Mouse (Mus musculus): ENCODE results near the gene Fbxl3.

Fbxl3 gene

DNA sequence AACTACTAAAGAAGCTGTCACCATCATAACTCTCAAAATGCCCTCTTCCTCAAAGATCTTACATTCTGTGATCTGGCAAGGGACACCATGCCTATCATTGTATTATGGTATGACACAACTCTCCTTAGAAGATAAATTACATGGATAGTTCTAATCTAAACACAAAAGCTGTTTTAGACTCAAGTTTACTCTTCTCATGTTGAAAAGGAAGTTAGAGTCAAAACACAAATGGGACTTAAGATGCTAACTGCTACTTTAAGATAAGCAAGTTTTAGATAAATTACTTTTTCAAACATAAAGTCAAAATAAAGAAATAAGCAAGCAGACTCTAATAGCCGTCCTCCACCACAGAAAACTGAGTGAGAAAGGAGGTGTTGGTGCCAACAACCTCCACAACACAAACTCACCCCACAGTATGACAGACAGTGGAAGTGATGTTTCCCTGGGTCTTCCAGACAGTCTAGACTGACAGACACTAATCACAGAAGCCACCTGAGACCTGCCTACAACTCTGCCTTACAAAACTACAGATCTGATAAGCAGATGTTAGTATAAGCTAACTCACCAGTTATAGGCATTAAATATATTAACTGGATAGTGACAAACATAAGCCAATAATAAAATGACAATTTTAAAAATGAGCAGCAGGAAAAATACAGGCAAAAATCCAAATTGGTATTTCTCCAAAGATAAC is 13.4 kb downstream of the Fbxl3 start:
- DNase-seq (ENCODE audit: low read depth, low spot score): no peak

DNA sequence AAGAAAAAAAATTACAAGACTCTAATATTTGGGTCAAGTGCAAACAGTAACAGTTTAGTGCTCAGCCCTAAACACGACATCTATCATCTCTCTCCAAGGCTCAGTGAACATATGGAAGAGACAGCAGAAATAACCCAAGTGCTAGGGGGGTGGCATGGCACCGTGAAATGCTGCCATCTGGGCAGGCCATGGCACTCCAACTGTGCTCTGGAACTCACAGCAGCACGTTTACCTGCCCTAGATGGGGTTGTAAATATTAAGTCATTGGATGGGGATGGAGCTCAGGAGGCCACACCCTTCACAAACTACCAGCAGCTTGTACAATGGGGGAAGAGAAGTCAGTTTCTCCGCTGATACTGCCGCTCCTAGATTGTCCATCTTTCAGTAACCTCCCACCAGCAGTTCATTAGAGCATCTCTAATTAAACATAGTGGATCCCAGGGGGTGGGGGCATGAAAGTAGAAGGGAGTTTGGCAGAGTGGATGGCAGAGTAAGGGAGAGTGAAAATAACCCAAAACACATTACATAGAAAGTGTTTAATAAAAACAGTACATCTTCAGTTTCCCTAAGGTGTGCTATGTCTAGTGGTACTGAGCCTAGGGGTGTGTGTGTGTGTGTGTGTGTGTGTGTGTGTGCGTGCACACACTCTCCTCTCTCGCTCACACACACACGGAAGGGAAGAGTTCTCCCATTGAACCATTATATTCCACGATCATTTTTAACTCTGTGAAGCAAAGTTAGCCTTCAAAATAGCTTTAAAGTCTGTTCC is 20.0 kb downstream of the Fbxl3 start:
- DNase-seq (ENCODE audit: low read depth, low spot score): no peak

DNA sequence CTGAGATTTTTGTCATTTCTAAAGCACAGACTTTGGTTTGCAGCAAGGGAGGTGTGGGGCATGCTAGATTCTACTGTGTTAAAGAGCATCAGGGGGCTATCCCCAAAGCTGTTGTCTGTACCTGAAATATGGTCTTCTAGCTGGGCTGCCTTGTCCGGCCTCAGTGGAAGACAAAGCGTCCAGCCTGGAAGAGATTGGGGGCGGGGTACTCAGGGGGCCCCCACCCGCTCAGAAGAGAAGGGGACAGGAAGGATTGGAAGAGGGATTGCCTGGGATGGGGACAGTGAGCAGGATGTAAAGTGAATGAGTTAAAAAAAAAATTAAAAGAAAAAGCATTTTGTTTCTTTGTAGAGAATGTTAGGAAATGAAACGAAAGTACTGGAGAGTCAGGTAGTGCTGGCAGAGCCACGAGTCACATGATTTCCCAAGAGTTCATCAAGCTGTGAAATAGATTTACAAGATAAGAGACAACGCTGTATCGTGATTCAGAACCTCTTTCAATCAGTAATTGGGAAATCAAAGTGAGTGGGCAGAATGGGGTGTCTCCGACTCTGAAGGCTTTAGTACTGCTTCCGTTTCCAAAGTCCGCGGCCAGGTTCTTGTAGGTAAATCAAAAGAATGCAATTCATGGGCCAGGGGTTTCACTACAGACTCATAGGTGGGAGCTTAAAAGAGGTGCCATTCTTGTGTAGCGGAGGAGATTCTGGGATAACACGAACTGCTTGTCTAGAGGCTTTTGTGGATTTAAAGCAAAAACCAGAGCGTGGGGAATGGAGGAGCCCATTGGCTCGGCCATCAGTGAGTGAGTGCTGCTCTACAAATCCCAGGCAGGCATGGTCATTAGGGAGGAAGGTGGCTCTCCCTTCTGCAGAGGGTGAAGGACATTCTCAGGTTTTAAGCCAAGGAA is 21.1 kb downstream of the Fbxl3 start:
- no peak for DNase-seq (ENCODE audit: low read depth, low spot score)

DNA sequence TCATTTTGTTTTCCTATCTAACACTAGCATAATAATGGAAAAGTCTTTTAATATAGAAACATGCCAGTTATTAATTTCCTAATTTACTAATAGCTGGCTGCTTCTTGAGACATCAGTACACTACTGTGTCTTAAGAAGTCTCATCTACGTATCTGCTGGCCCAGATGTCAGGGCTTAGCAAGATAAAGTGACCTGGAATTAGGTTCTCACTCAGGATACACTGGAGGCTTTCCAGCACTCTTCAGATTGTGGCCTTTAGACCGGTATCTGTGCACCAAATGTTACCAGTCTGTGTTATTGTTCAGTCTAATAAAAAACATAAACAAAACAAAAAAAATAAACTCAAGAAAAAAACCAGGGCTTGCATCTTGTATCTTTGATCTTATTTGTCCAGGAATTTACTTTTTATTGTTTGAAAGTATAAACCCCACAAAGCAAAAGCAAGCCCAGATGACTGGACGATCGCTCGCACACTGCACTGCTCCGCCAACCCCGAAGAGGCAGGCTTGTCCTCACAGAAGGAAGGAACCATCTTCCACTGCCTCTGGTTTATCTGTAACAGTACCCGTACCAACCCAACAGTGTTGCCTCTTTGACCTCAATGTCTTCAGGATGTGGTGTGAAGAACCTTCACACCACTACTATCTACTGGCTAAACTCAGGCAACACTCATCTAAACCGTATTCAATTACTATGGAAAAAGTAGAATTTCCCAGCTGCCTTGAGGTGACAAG is 21.9 kb downstream of the Fbxl3 start:
- DNase-seq (ENCODE audit: low read depth, low spot score): no peak

DNA sequence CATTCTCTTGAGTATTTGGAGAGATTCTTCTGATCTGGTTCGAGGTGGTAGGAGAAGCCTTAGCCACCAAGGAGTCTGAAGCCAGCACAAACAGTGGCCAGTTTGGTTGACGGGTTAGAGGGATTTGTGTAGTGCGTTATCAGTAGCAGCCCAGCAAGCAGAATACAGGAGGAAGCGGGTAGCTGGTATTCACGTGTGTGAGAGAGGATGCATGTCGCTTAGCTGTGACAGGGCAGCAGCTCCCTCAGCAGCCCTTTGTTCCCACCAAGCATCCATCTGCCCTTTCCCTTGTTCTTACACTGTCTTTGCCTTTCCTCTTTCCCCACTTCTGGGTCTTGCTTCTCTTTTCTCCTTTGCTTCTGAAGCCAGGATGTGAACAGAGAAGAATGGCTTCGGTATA is 24.2 kb downstream of the Fbxl3 start:
- DNase-seq (ENCODE audit: low read depth, low spot score): no peak

DNA sequence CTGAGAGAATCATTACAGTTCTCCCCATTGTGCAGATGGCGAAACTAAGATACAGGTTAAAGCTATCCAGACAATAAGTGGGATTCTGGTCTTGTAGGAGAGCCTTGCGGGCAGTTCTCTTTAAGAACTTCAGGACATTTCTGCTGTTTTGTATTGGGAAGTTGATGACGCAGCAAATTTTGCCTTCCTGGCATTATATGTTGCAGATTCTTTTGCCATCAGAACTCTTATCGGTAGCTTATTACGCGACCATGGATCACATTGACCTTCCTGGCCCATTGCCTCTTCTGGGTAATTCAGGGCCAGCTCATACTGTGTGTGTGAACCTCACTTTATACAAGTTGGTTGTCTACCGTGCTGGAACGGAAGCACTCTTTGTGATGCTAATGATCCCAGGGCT is 25.5 kb downstream of the Fbxl3 start:
- DNase-seq (ENCODE audit: low read depth, low spot score): no peak

DNA sequence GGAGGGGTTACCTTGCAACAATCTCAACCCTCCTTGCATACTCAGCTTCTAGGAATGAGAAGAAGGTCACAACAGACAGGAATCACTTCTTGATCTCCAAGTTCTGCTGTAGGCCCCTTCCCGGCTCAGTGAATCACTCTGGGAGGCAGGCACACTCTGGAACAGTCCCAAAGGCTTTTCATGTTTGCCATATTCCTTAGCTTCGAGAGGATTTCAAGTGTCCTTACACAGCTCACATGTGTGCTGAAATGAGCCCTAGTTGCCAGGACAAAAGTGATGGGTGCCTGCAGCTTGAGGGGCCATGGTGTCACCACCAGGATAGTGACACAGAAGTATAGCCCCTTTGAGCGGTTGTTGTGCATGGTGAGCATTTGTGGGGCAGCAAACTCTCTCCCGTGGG is 26.6 kb downstream of the Fbxl3 start:
- no peak for DNase-seq (ENCODE audit: low read depth, low spot score)

DNA sequence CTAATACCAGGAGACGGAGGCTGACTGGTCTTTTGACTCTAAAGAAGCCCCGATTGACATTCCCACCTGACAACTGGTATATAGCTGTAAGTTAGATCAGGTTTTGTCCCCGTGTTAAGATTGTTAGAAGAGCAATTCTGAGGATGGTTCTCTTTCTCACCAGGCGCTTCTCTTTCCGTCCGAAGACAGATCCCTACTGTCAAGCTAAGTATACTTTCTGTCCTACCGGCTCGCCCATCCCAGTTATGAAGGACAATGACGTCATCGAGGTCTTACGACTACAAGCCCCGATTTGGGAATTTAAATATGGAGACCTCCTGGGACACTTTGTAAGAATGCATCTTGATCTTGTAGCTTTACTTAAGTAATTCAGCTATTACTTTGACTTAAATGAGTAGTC is 27.9 kb downstream of the Fbxl3 start:
- no peak for DNase-seq (ENCODE audit: low read depth, low spot score)

DNA sequence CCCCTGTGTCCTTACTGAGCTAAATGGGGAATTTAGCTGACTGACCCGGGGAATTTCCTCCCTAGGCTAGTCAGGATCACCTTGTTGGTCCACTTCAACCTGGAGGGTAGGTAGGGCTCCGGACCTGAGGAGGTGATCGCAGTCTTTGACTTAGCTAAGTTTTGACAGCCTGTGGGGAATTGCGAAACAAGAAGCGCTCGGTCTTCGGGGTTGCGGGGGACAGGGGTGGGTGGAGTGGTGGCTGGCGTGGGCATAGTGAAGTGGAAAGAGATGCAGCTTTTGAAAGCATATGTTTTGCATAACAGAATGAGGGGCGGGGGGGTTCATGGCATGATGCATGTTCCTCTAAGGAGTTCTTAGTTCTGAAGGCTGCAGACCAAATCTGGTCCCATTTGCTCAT is 28.6 kb downstream of the Fbxl3 start:
- peak; percentile 28 for DNase-seq (ENCODE audit: low read depth, low spot score)

DNA sequence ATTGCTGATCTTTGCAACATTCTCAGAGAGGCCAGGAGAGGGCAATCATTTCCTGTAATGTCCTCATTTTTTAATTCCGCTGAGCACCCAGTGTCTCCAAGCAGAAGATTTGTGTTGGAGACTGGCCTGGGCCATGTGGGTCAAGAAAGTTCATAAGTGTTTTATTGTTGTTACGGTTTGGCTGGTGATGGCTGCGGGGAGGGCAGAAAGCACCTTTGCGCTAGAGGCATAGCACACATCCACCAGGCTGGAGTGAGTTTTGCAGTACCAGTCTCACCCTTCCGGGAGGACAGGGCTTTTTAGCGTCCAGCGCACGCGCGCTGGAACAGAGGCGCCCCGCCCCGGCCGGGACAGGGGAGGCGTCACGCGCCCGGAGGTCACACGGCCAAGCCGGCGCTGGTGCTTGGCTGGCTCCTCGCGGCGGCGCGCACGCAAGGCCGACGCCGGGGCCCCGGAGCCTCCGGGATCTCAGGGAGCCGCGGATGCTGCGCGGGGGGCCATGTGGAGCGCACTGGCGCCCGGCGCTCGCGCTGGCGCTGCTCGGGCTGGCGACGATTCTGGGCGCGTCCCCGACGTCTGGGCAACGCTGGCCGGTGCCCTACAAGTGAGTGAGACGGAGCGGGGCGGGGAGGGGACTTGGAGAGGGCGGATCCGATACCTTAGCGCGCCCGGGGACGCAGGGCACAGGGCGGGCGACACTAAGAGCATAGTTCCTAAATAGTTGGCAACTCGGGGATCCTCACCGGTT is 29.3 kb downstream of the Fbxl3 start, which contains the start of gene Cln5:
TSS of gene Cln5 (plus strand) at position 353 of the 748 bp plus-strand sequence.
- peak; percentile 96 for DNase-seq (ENCODE audit: low read depth, low spot score)

DNA sequence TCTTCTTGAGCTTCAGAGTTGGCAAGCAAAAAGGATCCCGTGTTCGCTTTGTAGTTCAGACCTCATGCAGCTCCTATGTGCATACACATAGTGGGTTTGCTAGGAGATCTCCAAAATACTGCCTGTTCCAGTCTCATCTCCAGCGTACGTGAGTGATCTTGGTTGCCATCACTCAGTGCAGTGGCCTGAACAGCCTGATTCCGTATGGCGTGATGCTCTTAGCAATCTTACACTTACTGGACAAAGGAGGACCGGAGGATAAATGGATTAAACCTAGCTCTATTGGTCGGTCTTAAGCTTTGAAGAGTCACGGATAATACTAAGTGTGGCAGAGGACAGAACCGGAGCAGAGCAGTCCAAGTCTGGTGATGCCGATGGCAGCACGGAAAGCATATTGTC is 29.9 kb downstream of the Fbxl3 start:
- no peak for DNase-seq (ENCODE audit: low read depth, low spot score)

DNA sequence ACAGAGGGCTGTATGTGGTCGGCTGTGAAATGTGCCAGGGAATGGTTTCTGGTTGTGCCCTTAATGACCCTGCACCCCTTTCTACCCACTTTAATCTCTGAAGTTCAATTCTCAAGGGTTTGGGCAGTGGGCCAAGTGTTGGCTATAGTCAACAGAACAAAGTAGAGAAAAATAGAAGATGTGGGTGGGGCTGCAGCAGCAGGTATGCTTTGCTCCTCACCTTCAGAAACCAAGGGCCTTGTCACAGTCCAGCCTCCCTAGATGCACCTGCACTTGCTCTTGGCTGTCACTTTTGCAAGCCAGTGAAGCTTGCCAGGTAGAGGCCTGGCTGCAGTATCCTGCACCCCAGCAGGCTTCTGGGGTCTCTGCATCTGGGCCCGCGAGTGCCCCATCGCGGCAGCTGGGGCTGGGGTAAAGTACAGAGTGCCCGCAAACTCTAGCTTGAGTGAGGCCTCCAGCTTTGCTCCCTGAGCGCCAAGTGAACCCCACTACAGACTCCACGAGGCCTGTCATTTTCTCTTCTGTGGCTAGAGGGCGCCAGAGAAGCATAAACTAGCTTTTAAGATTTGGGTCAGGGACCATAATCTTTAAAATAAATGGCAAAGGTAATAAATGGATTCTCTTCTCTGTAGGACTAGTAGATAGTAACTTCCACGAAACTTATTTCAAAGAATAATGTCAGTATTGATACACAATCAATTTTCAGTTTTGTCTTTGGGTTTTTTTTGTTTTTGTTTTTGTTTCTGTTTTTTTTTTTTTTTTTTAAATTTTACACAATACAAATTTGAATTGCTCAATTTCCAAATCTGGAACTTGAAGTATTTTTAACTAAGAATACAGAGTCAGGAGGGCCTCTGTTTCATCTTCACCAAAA is 33.8 kb downstream of the Fbxl3 start:
- DNase-seq (ENCODE audit: low read depth, low spot score): peak; percentile 87

DNA sequence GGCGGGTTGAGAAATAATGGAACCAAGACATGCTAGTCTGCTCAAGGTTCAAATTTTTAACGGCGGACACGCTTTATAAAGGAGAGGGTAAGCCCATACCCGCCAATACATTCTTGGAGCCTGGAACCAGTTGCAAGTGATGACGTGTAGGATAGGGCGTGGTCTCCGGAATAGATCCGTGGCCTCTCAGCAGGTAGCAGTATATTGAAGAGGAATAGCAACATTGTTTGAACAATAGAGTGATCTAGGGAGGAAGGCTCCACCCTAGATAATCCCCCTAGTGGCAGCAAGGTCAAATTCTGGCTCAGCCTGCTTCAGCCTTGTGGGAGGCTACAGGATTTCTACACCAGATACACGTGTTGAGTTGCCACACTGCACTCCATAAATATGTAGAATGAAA is 39.9 kb downstream of the Fbxl3 start:
- no peak for DNase-seq (ENCODE audit: low read depth, low spot score)

DNA sequence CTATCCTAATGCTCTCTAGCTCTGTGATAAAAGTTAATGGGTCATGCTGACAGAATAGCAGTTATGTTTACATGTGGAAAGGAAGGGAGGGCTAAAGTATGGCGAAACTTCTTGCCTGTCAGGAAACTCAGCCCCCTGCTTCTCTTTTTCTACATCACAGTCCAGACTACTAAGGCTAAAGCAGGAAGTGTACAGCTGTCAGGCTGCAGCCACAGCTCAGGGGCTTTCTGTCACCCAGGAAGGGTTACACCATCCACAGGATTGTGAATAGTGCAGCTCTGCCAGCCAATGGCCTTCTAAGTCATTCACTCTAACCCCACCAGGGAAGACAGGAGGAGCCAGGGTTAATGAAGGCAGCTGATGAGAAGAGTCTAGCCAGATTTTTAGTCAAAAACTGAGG is 40.4 kb downstream of the Fbxl3 start:
- no peak for DNase-seq (ENCODE audit: low read depth, low spot score)

DNA sequence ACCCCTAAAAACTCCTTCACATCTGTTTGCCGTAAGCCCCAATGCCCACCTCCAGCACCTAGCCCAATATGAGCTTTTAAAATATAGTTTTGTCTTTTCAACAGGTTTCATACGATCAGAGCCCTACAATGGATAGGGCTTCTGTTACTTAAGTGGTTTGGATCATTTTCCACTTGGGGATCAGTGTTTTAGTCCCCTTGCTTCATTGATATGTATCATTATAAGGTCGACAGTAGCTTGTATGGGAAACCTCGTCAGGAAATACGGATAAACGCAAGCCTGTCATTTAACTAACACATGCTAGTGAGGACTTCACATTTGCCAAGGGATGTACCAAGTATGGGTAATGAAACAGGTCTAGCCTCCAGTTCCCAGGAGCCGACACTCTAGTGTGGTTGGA is 42.8 kb downstream of the Fbxl3 start:
- DNase-seq (ENCODE audit: low read depth, low spot score): no peak

DNA sequence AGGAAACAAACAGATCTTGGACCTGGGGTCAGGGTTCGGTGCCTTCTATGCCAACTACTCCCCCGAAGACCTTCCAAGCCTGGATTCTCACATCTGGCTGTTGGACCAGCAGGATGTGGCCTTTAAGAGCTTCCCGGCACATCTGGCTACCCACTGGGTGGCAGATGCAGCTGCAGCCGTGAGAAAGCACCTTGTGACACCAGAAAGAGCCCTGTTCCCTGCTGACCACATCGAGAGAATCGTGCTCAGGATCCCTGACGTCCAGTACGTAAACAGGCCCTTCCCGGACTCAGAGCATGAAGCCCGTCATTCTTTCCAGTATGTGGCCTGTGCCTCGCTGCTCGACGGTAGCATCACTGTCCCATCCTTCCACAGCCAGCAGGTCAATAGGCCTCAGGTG is 44.6 kb downstream of the Fbxl3 start:
- DNase-seq (ENCODE audit: low read depth, low spot score): no peak

DNA sequence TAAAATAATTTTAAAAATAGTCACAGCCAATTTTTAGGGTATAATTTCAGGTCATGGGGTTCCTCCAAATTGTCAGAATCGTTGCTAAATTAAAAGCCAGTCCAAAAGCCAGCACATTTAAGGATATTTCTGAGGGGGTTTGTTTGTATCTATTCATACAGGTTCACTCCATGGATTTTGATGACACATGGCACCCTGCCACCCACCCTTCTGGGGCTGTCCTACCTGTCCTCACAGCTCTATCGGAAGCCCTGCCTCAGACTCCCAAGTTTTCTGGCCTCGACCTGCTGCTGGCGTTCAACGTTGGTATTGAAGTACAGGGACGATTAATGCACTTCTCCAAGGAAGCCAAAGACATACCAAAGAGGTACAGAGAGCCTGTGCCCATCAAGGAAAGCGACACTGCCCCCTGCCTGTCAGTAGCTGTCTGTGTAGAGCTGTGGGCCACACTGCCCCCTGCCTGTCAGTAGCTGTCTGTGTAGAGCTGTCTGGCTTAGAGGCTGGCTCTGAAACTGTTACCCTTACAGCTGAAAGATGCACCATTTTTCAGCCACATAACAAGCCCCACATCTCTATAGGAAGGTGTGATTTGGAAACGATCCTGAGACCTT is 48.1 kb downstream of the Fbxl3 start:
- peak; percentile 94 for DNase-seq (ENCODE audit: low read depth, low spot score)

DNA sequence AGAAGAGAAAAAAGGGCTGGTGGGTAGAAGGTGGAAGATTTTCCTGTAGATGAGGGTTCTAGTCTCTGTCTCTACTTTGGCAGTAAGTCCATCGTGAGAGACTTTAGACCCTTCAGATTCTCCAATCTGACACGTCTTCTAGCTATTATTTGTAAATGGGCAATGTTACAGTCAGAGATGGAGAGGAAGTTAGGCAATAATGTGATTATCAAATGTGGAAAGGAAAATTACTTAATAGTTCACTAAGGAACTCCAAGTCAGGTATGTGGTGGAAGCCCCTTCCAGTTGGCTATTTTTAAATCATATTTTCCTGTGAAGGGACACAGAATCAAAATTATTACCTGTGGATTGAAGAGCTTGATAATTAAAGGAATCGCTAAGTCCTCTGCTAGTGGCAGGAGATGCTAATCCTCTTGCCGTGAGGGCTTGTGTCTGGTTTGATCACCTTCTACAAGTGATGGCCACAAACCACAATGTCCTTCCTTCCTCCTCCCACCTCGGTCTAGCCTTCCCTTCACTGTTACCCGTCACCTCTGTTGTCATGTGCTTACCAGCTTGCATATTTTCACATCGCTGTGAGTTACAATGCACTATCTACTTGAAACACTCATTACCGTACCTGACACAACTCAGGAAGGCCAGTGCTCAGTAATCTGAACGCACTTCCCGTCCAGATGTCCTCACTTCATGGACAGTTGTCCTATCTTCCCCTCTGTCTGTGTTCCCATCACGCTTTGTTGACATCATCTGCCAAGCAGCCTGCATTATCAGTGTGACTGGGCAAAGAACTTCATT is 50.9 kb downstream of the Fbxl3 start:
- peak; percentile 48 for DNase-seq (ENCODE audit: low read depth, low spot score)

DNA sequence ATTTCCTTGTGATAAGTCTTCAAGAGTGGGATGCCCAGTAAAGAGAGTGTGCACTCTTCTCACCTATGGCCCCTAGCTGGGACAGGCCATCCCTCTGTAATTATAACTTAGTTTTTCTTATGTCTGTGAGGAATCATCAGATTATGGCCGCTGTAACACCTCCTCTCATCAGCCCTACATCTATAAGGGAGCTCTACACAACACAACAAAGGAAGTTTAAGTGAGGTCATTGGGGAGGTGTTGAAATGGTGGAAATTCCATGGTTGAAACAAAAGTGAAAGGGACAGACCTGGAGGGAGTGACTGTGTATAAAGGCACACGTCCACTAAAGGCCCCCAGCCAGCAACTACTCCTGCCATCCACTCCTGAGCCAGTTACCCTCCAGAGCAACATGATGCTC is 52.7 kb downstream of the Fbxl3 start, which contains the start of gene Acod1:
TSS of gene Acod1 (plus strand) at position 301 of the 400 bp plus-strand sequence.
- no peak for DNase-seq (ENCODE audit: low read depth, low spot score)
